Mouse (Mus musculus): ENCODE results near the gene Pafah1b3. TPM values are rescaled to one million over a fixed set of nuclear protein-coding genes. Genes with fewer than 3 reads are reported as not detected.

The Pafah1b3 gene
- polyA plus RNA-seq, 1 experiment from 2014 or later: 679 TPM

- no peak overlapping the region for H3K27ac ChIP-seq
Measured at GRCm38 (mm10) chr7:25285511-25286238, 12.1 kb downstream of the Pafah1b3 start.

GRCm38 (mm10) chr7:25284766-25285165 is 13.0 kb downstream of the Pafah1b3 start:
- H3K36me3 ChIP-seq (replicated peaks): peaks cover 49% of the 10 kb centered on the region
- WGBS: 69% methylated on average over 5 of the region's 5 CpGs
- H3K27ac ChIP-seq: no peak overlapping the region
- H3K27me3 ChIP-seq (replicated peaks): no peaks in the 10 kb centered on the region
- peak overlapping the region; percentile 90 for H3K4me2 ChIP-seq
- H3K4me3 ChIP-seq: peak overlapping the region; percentile 83; the same call in 1 of the 2 replicates
- peaks cover 45% of the 10 kb centered on the region for H3K4me1 ChIP-seq
- ATAC-seq (replicated peaks): no peak
- H3K9ac ChIP-seq: peak overlapping the region; percentile 74
- H3K9me3 ChIP-seq: no peaks in the 10 kb centered on the region

More at GRCm38 (mm10) chr7:25285511-25286238, 12.1 kb downstream of the Pafah1b3 start:
- WGBS: 89% methylated on average over 20 of the region's 20 CpGs
- ATAC-seq (replicated peaks): no peak
- Histone ChIP-seq H3K4me3 (no peak overlapping the region), H3K4me1 (peaks cover 36% of the 10 kb centered on the region), H3K4me2 (no peak overlapping the region), H3K36me3 (replicated peaks) (peaks cover 58% of the 10 kb centered on the region), H3K9me3 (no peaks in the 10 kb centered on the region), H3K27me3 (replicated peaks) (no peaks in the 10 kb centered on the region), H3K9ac (no peak overlapping the region)

- Histone ChIP-seq H3K9me3 (no peaks in the 10 kb centered on the region), H3K4me3 (peak overlapping the region; percentile 83), H3K27me3 (replicated peaks) (no peaks in the 10 kb centered on the region), H3K4me1 (peaks cover 48% of the 10 kb centered on the region), H3K27ac (peak overlapping the region; percentile 99), H3K4me2 (peak overlapping the region; percentile 90), H3K36me3 (replicated peaks) (peaks cover 43% of the 10 kb centered on the region), H3K9ac (peak overlapping the region; percentile 74)
- WGBS: 77% methylated on average over 2 of the region's 2 CpGs
- no peak for ATAC-seq (replicated peaks)
Measured at GRCm38 (mm10) chr7:25284171-25284570, 13.6 kb downstream of the Pafah1b3 start.

- H3K9ac ChIP-seq: peak overlapping the region; percentile 74
- no peaks in the 10 kb centered on the region for H3K27me3 ChIP-seq (replicated peaks)
- peaks cover 38% of the 10 kb centered on the region for H3K36me3 ChIP-seq (replicated peaks)
- H3K4me3 ChIP-seq: peak overlapping the region; percentile 83
- no peaks in the 10 kb centered on the region for H3K9me3 ChIP-seq
- H3K4me1 ChIP-seq: peaks cover 48% of the 10 kb centered on the region
- peak overlapping the region; percentile 90 for H3K4me2 ChIP-seq
- peak overlapping the region; percentile 99 for H3K27ac ChIP-seq
- no peak for ATAC-seq (replicated peaks)
- 21% methylated on average over 5 of the region's 5 CpGs for WGBS
Measured at GRCm38 (mm10) chr7:25283637-25284036, 14.1 kb downstream of the Pafah1b3 start.

GRCm38 (mm10) chr7:25282731-25283211 is 15.0 kb downstream of the Pafah1b3 start:
- peak overlapping the region; percentile 74 for H3K9ac ChIP-seq
- H3K4me3 ChIP-seq: peak overlapping the region; percentile 83
- no peaks in the 10 kb centered on the region for H3K27me3 ChIP-seq (replicated peaks)
- no peaks in the 10 kb centered on the region for H3K9me3 ChIP-seq
- WGBS: under 1% methylated on average over 35 of the region's 36 CpGs
- H3K4me1 ChIP-seq: peaks cover 51% of the 10 kb centered on the region
- peaks cover 29% of the 10 kb centered on the region for H3K36me3 ChIP-seq (replicated peaks)
- peak overlapping the region; percentile 90 for H3K4me2 ChIP-seq
- peak overlapping the region; percentile 99 for H3K27ac ChIP-seq
- ATAC-seq (replicated peaks): peak; percentile 9; the same call in 1 of the 2 replicates

- peak overlapping the region; percentile 74 for H3K9ac ChIP-seq
- peaks cover 21% of the 10 kb centered on the region for H3K36me3 ChIP-seq (replicated peaks)
- H3K4me3 ChIP-seq: peak overlapping the region; percentile 83
- peak overlapping the region; percentile 99 for H3K27ac ChIP-seq
- H3K27me3 ChIP-seq (replicated peaks): no peaks in the 10 kb centered on the region
- peak overlapping the region; percentile 90 for H3K4me2 ChIP-seq
- under 1% methylated on average over 53 of the region's 108 CpGs for WGBS
- no peaks in the 10 kb centered on the region for H3K9me3 ChIP-seq
- ATAC-seq (replicated peaks): peak; percentile 64
- peaks cover 58% of the 10 kb centered on the region for H3K4me1 ChIP-seq
Measured at GRCm38 (mm10) chr7:25281734-25282601, 15.8 kb downstream of the Pafah1b3 start.

GRCm38 (mm10) chr7:25281166-25281733 is 16.5 kb downstream of the Pafah1b3 start:
- Histone ChIP-seq H3K4me2 (peak overlapping the region; percentile 90), H3K4me3 (peak overlapping the region; percentile 83), H3K36me3 (replicated peaks) (peaks cover 14% of the 10 kb centered on the region), H3K27ac (peak overlapping the region; percentile 99), H3K27me3 (replicated peaks) (no peaks in the 10 kb centered on the region), H3K9ac (peak overlapping the region; percentile 27; the same call in 1 of the 2 replicates), H3K4me1 (peaks cover 59% of the 10 kb centered on the region), H3K9me3 (no peaks in the 10 kb centered on the region)
- WGBS: 14% methylated on average over 12 of the region's 12 CpGs
- peak; percentile 8; the same call in 1 of the 2 replicates for ATAC-seq (replicated peaks)

GRCm38 (mm10) chr7:25279861-25280791 is 17.7 kb downstream of the Pafah1b3 start:
- peak overlapping the region; percentile 90 for H3K4me2 ChIP-seq
- WGBS: 2% methylated on average over 6 of the region's 6 CpGs
- H3K9ac ChIP-seq: peak overlapping the region; percentile 72
- no peaks in the 10 kb centered on the region for H3K9me3 ChIP-seq
- H3K27ac ChIP-seq: peak overlapping the region; percentile 99
- no peaks in the 10 kb centered on the region for H3K27me3 ChIP-seq (replicated peaks)
- peaks cover 6% of the 10 kb centered on the region; the same call in 1 of the 2 replicates for H3K36me3 ChIP-seq (replicated peaks)
- peaks cover 67% of the 10 kb centered on the region for H3K4me1 ChIP-seq
- ATAC-seq (replicated peaks): 0 out of 2 replicates have a peak, but pooled peaks have one; percentile 6
- peak overlapping the region; percentile 83 for H3K4me3 ChIP-seq

GRCm38 (mm10) chr7:25279076-25279860 is 18.5 kb downstream of the Pafah1b3 start:
- Histone ChIP-seq H3K9me3 (no peaks in the 10 kb centered on the region), H3K27ac (peak overlapping the region; percentile 99), H3K4me2 (peak overlapping the region; percentile 90), H3K9ac (peak overlapping the region; percentile 72), H3K27me3 (replicated peaks) (no peaks in the 10 kb centered on the region), H3K36me3 (replicated peaks) (0 out of 2 replicates have a peak, but pooled peaks cover 3% of the 10 kb centered on the region), H3K4me3 (peak overlapping the region; percentile 83), H3K4me1 (peaks cover 65% of the 10 kb centered on the region)
- ATAC-seq (replicated peaks): peak; percentile 65
- under 1% methylated on average over 47 of the region's 49 CpGs for WGBS

- ATAC-seq (replicated peaks): peak; percentile 81
- under 1% methylated on average over 56 of the region's 60 CpGs for WGBS
- H3K4me3 ChIP-seq: peak overlapping the region; percentile 83
- H3K27me3 ChIP-seq (replicated peaks): no peaks in the 10 kb centered on the region
- H3K27ac ChIP-seq: peak overlapping the region; percentile 99
- H3K4me1 ChIP-seq: peaks cover 65% of the 10 kb centered on the region
- peak overlapping the region; percentile 72 for H3K9ac ChIP-seq
- no peaks in the 10 kb centered on the region for H3K9me3 ChIP-seq
- H3K4me2 ChIP-seq: peak overlapping the region; percentile 90
- H3K36me3 ChIP-seq (replicated peaks): 0 out of 2 replicates have a peak, but pooled peaks cover 3% of the 10 kb centered on the region
Measured at GRCm38 (mm10) chr7:25278341-25279075, 19.3 kb downstream of the Pafah1b3 start.

All from midbrain, embryonic 15.5 days (tissue).